Mouse (Mus musculus) heart, embryonic 11.5 days (tissue): ENCODE data around the gene Cenpi. TPM values are rescaled to one million over a fixed set of nuclear protein-coding genes. Genes with fewer than 3 reads are reported as not detected.

Experiments used
- ATAC-seq: fragments of 200-750 bp; cut with Nextera tagmentation; replicated peaks from 2 replicates; pipeline ENCODE4 v1.8.0; 2017; ENCODE audit warnings: moderate library complexity; ENCODE audit not compliant: insufficient number of reproducible peaks, low FRiP score, low TSS enrichment
- H3K27ac ChIP-seq: fragments of 300-500 bp; sonication (generic); 2 replicates; pipeline ENCODE4 v1.5.1; 2014; ENCODE audit warnings: mild to moderate bottlenecking, low read depth, low read length
- H3K27me3 ChIP-seq: fragments of 300-500 bp; sonication (generic); 2 replicates; pipeline ENCODE4 v1.6.1; 2014; ENCODE audit warnings: mild to moderate bottlenecking, low read length, mixed read lengths; ENCODE audit not compliant: control insufficient read depth, insufficient read depth
- H3K36me3 ChIP-seq: fragments of 300-500 bp; sonication (generic); 2 replicates; pipeline ENCODE4 v1.6.1; 2014; ENCODE audit warnings: mild to moderate bottlenecking, low read length, moderate library complexity, mixed read lengths; ENCODE audit not compliant: control insufficient read depth, insufficient read depth
- H3K4me1 ChIP-seq: fragments of 300-500 bp; sonication (generic); 2 replicates; pipeline ENCODE4 v1.6.1; 2014; ENCODE audit warnings: low read length; ENCODE audit not compliant: control insufficient read depth, insufficient read depth
- H3K4me2 ChIP-seq: fragments of 300-500 bp; sonication (generic); 2 replicates; pipeline ENCODE4 v1.6.1; 2014; ENCODE audit warnings: mild to moderate bottlenecking, moderate library complexity
- H3K4me3 ChIP-seq: fragments of 300-500 bp; sonication (generic); 2 replicates; pipeline ENCODE4 v1.5.1; 2014; ENCODE audit warnings: low read depth, low read length
- H3K9ac ChIP-seq: fragments of 300-500 bp; sonication (generic); 2 replicates; pipeline ENCODE4 v1.6.1; 2014; ENCODE audit warnings: mild to moderate bottlenecking, low read depth, low read length, moderate library complexity
- H3K9me3 ChIP-seq: fragments of 300-500 bp; sonication (generic); replicated peaks from 2 replicates; pipeline ENCODE4 v1.6.1; 2016; ENCODE audit warnings: low read length; ENCODE audit not compliant: control insufficient read depth
- WGBS: fragments of 180-500 bp; shearing (Covaris S2); extraction: QIAGEN DNeasy Blood & Tissue Kit; methylation state at CpG from one replicate; pipeline ENCODE4 v1.1.7; 2014; ENCODE audit not compliant: insufficient replicate concordance; 5-methylcytosine and 5-hydroxymethylcytosine counted together
- polyA plus RNA-seq: library from polyadenylated mRNA; unstranded; fragments of >200 nt; fragmentation: Nextera tagmentation; extraction: Ambion mirVana; gene quantifications from 2 replicates; pipeline ENCODE4 v1.2.1, GENCODE M21; 2014

Cenpi gene
- polyA plus RNA-seq, 1 experiment from 2014 or later = 28.6 TPM

DNA sequence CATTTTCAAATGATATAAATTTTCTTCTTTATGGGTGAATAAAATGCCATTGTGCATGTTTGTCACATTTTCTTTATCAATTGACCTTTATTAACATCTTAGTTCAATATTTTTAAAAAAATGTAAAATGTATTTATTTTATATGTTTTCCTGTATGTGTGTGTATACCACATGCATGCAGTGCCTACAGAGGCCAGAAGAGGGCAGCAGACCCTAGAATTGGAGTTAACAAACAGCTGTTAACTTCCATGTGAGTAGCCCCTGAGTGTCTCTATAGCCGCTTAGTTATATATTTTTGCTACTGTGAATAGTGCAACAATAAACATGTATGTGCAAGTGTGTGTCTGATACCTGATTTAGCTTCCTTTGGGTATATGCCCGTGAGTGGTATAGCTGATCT, 25.4 kb downstream of the Cenpi start:
- H3K4me1 ChIP-seq = no peaks in the 10 kb centered on the region
- no peak overlapping the region for H3K4me2 ChIP-seq
- H3K27ac ChIP-seq = no peak overlapping the region
- no peaks in the 10 kb centered on the region for H3K27me3 ChIP-seq
- 0 out of 2 replicates have a peak, but pooled peaks cover 2% of the 10 kb centered on the region for H3K36me3 ChIP-seq
- WGBS = 87% methylated on average over 2 of the region's 2 CpGs
- H3K4me3 ChIP-seq = no peak overlapping the region
- H3K9me3 ChIP-seq = no peaks in the 10 kb centered on the region
- no peak for ATAC-seq
- no peak overlapping the region for H3K9ac ChIP-seq

DNA sequence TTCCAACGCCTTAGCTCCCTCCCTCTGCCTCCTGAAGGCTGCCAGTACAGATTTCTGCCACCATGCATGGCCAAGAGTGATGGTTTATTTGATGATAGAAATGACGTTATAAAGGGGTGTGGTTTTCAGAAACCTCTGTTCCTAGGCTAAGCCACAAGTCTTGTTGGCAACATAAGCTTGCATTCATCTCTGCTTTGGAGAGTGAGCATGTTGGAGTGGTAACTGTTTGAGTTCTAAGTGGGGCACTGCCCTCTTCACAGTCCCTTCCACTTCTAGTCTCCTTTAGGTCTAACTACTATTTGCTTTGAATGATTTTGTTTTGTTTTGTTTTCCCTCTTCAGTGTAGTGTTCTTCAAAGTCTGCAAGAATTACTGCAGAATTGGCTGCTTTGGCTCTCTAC, 34.9 kb downstream of the Cenpi start:
- Histone ChIP-seq H3K9me3 (no peaks in the 10 kb centered on the region), H3K4me2 (no peak overlapping the region), H3K4me3 (no peak overlapping the region), H3K36me3 (no peaks in the 10 kb centered on the region), H3K4me1 (no peaks in the 10 kb centered on the region), H3K27ac (no peak overlapping the region), H3K27me3 (no peaks in the 10 kb centered on the region), H3K9ac (no peak overlapping the region)
- no peak for ATAC-seq
- WGBS = 85% methylated on average over 2 of the region's 2 CpGs

DNA sequence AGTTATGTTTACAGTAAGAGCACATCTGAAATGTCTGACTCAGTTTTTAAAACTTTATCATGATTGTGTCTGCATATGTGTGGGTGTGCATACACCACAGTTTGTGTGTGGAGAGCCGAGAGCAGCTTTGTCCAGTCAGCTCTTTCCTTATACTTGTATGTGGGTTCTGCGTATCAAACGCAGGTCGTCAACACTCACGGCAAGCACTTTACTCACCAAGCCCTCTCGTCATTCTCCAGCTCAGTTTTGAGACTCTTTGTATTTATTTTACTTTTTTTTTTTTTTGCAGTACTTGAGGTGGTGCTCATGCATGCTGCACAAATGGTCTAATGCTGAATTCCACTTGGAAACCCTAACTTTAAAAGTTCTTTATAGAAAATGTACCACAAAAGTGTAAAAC, 42.3 kb downstream of the Cenpi start:
- no peaks in the 10 kb centered on the region for H3K27me3 ChIP-seq
- no peak overlapping the region for H3K27ac ChIP-seq
- no peak overlapping the region for H3K4me2 ChIP-seq
- 92% methylated on average over 6 of the region's 6 CpGs for WGBS
- H3K9ac ChIP-seq = no peak overlapping the region
- no peak for ATAC-seq
- H3K9me3 ChIP-seq = no peaks in the 10 kb centered on the region
- H3K36me3 ChIP-seq = no peaks in the 10 kb centered on the region
- no peak overlapping the region for H3K4me3 ChIP-seq
- no peaks in the 10 kb centered on the region for H3K4me1 ChIP-seq

DNA sequence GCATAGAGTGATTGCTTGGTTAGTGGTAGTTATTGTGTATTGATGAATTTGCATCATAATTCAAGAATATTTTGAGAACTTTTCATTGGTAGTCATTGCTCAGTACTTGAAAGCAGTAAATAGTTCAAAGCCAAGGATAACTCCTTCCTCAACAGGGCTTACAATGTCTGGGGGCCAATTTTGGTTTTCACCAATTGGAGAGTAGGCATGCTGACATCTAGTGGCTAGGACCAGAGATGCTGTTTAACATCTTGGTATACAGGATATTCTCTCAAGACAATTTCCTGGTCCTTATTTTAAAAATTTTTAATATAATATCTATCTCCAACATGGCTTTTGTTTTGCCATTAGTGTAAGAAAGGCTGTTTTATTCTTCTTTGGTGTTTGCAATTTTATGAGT, 46.0 kb downstream of the Cenpi start:
- Histone ChIP-seq H3K4me3 (no peak overlapping the region), H3K9ac (no peak overlapping the region)
- no peak for ATAC-seq

DNA sequence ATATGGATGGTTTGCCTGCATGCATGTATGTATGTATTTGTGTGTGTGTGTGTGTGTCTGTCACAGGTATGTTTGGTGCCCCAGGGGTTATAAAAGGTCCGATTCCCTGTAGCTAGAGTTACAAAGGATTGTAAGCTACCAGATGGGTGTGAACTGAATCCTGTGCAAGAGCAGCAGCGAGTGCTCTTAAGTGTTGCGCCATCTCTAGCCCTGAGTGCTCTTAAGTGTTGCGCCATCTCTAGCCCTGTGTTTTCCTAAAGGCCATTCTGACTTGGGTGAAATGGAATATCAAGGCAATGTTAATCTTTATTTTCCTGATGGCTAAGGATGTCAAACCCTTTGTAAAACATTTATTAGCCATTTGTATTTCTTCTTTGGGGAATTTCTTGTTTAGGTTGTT, 51.5 kb downstream of the Cenpi start:
- no peak overlapping the region for H3K4me2 ChIP-seq
- no peaks in the 10 kb centered on the region for H3K9me3 ChIP-seq
- H3K36me3 ChIP-seq = no peaks in the 10 kb centered on the region
- 77% methylated on average over 4 of the region's 4 CpGs for WGBS
- ATAC-seq = no peak
- no peak overlapping the region for H3K27ac ChIP-seq
- H3K4me3 ChIP-seq = no peak overlapping the region
- H3K27me3 ChIP-seq = no peaks in the 10 kb centered on the region
- no peak overlapping the region for H3K9ac ChIP-seq
- no peaks in the 10 kb centered on the region for H3K4me1 ChIP-seq

More for the DNA sequence above, 46.0 kb downstream of the Cenpi start:
- no peaks in the 10 kb centered on the region for H3K36me3 ChIP-seq
- no peaks in the 10 kb centered on the region for H3K9me3 ChIP-seq
- no peaks in the 10 kb centered on the region for H3K4me1 ChIP-seq
- no peak overlapping the region for H3K4me2 ChIP-seq
- H3K27ac ChIP-seq = no peak overlapping the region
- H3K27me3 ChIP-seq = no peaks in the 10 kb centered on the region

DNA sequence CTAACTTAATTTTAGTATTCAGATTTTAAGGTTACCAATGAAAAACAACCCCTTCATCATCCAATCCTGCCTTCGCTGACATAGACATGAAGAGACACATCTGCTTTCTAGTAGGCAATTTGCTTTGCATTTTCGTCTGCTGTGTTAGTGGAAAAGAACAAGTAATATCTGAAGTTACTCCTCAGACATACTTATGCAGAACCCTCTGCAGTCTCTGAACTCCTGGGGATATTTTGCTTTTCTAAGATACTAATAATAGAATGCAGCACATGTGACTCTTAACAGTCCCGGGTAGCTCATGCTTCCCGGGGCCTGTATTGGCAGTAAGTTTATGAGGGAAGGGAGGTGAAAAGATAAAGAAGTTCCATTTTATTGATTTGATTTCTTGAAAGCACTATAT, 54.3 kb downstream of the Cenpi start:
- Histone ChIP-seq H3K36me3 (no peaks in the 10 kb centered on the region), H3K9me3 (no peaks in the 10 kb centered on the region), H3K4me3 (no peak overlapping the region), H3K27ac (no peak overlapping the region), H3K9ac (no peak overlapping the region), H3K4me1 (no peaks in the 10 kb centered on the region), H3K4me2 (no peak overlapping the region), H3K27me3 (no peaks in the 10 kb centered on the region)
- 84% methylated on average over 4 of the region's 4 CpGs for WGBS
- no peak for ATAC-seq

DNA sequence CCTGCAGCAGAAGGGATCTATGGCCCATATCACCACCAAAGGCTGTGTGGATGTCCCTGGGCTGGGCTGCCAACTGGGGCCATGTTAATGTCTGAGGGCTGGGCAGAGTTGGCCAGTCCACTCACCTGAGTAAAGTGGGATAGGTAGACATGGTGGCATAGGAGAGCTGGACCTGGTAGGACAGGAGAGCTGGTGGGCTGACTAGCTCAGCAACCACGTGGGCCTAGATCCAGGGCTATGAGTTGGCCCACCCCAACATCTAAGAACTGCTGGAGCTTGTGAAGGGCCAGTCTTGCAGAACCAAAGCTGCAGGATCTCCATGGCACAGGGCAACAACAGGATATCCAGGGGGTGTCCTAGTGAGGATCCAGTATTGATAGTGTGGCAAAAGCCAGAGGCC, 57.5 kb downstream of the Cenpi start:
- Histone ChIP-seq H3K4me2 (no peak overlapping the region), H3K36me3 (no peaks in the 10 kb centered on the region), H3K27me3 (no peaks in the 10 kb centered on the region), H3K4me1 (no peaks in the 10 kb centered on the region), H3K9me3 (no peaks in the 10 kb centered on the region), H3K9ac (no peak overlapping the region), H3K4me3 (no peak overlapping the region), H3K27ac (no peak overlapping the region)
- ATAC-seq = no peak
- WGBS = 60% methylated on average over 1 of the region's 1 CpGs

DNA sequence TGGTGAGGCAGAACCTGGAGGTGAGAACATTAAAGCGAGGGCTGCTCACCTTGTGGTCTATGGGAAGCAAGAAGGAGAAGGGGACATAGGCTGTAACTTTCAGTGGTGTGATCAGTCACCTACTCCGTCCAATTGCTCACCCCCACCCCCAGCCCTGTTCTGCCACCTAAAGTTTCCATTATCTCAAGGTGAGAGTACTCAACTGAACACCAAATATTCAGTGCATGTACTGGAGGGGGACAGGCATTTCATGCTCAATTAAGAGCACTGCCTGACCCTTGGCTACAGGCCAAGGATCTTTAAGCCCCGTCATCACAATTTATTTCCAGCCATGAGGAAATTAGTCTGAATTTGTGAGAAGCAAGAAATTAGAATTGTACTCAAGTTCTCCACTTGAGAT, 58.7 kb downstream of the Cenpi start:
- Histone ChIP-seq H3K27ac (no peak overlapping the region), H3K4me2 (no peak overlapping the region), H3K36me3 (no peaks in the 10 kb centered on the region), H3K9me3 (no peaks in the 10 kb centered on the region), H3K4me1 (no peaks in the 10 kb centered on the region), H3K9ac (no peak overlapping the region), H3K27me3 (no peaks in the 10 kb centered on the region), H3K4me3 (no peak overlapping the region)
- WGBS = 81% methylated on average over 3 of the region's 3 CpGs
- ATAC-seq = no peak

DNA sequence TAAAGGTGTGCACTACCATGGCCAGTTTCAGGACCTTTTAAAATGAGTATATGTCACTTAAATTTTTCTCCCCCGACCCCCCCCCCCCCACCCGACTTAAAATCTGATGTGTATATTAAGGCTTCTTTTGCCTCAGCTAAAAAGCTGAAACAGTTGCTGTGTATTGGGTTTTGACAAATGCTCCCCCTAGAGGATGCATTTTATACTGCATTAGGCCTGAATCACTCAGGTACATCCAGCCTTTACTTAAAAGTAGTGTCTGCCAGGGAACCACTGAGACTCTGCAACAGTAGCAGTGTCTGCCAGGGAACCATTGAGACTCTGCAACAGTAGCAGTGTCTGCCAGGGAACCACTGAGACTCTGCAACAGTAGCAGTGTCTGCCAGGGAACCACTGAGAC, 63.4 kb downstream of the Cenpi start:
- Histone ChIP-seq H3K9ac (no peak overlapping the region), H3K4me2 (no peak overlapping the region), H3K27ac (no peak overlapping the region), H3K36me3 (no peaks in the 10 kb centered on the region), H3K4me1 (no peaks in the 10 kb centered on the region), H3K4me3 (no peak overlapping the region), H3K27me3 (no peaks in the 10 kb centered on the region), H3K9me3 (no peaks in the 10 kb centered on the region)
- no peak for ATAC-seq
- WGBS = 29% methylated on average over 2 of the region's 2 CpGs
